In genomic region chr8:56406317-56406716, GRCm38 (mm10) we compare ENCODE assay signal across 33 mouse cellular contexts.
"Had no signal": no experiment of that assay in that cellular context is flagged by ENCODE, and none has a peak within 500 bp of the region (broad histone marks: within the 10 kb centered on the region; RNA-seq: fewer than 3 reads in every experiment).

No protein-coding gene starts in this region.

- H3K4me3 ChIP-seq: heart, embryonic 10.5 days; heart, embryonic 12.5 days; heart, embryonic 13.5 days; heart, embryonic 15.5 days; hindbrain, embryonic 10.5 days; hindbrain, embryonic 12.5 days; hindbrain, embryonic 13.5 days; hindbrain, embryonic 15.5 days; kidney, embryonic 15.5 days; layer of hippocampus, adult 2 months; left cerebral cortex, adult 2 months had no signal

- H3K36me3 ChIP-seq: heart, embryonic 10.5 days; heart, embryonic 12.5 days; heart, embryonic 13.5 days; heart, embryonic 15.5 days; hindbrain, embryonic 10.5 days; hindbrain, embryonic 12.5 days; hindbrain, embryonic 13.5 days; hindbrain, embryonic 15.5 days; kidney, embryonic 15.5 days had no signal

- DNase-seq: heart, postnatal 10 days; heart, postnatal 14 days; heart, postnatal 36 days; heart, postnatal 4 days; kidney, adult 11 months; kidney, adult 18-20 months; kidney, adult 2 months; kidney, adult 8-10 months; kidney, adult 9 months; kidney, postnatal 10 days; kidney, postnatal 14 days; kidney, postnatal 25 days; kidney, postnatal 36 days; kidney, postnatal 4 days; layer of hippocampus, adult 9-11 months; layer of hippocampus, postnatal 36 days had no signal

- ATAC-seq: hindbrain, embryonic 16.5 days; hindbrain, postnatal 0 days; inflammation-experienced regulatory T-cells, adult 6 months had no signal

- H3K4me2 ChIP-seq: heart, embryonic 11.5 days; heart, embryonic 12.5 days; heart, embryonic 13.5 days; heart, embryonic 15.5 days; hindbrain, embryonic 12.5 days; hindbrain, embryonic 13.5 days; hindbrain, embryonic 14.5 days; hindbrain, embryonic 15.5 days; kidney, embryonic 15.5 days had no signal

- H3K4me1 ChIP-seq: heart, embryonic 10.5 days; heart, embryonic 12.5 days; heart, embryonic 13.5 days; heart, embryonic 15.5 days; hindbrain, embryonic 10.5 days; hindbrain, embryonic 12.5 days; hindbrain, embryonic 13.5 days; hindbrain, embryonic 15.5 days; kidney, embryonic 15.5 days had no signal

- H3K9ac ChIP-seq: heart, embryonic 12.5 days; heart, embryonic 13.5 days; heart, embryonic 15.5 days; hindbrain, embryonic 12.5 days; hindbrain, embryonic 13.5 days; hindbrain, embryonic 14.5 days; hindbrain, embryonic 15.5 days; kidney, embryonic 15.5 days had no signal

- H3K9me3 ChIP-seq: heart, embryonic 10.5 days; heart, embryonic 12.5 days; heart, embryonic 13.5 days; heart, embryonic 15.5 days; hindbrain, embryonic 10.5 days; hindbrain, embryonic 12.5 days; hindbrain, embryonic 13.5 days; hindbrain, embryonic 15.5 days; kidney, embryonic 15.5 days had no signal

- H3K27me3 ChIP-seq: heart, embryonic 12.5 days; heart, embryonic 13.5 days; heart, embryonic 15.5 days; hindbrain, embryonic 12.5 days; hindbrain, embryonic 13.5 days; hindbrain, embryonic 15.5 days; kidney, embryonic 15.5 days had no signal

- H3K27ac ChIP-seq: heart, embryonic 10.5 days; heart, embryonic 13.5 days; heart, embryonic 15.5 days; hindbrain, embryonic 10.5 days; hindbrain, embryonic 12.5 days; hindbrain, embryonic 13.5 days; hindbrain, embryonic 14.5 days; hindbrain, embryonic 15.5 days; hindbrain, postnatal 0 days; kidney, embryonic 15.5 days; kidney, postnatal 0 days; layer of hippocampus, adult 2 months; left cerebral cortex, adult 2 months had no signal
